Mouse (Mus musculus) CD4-positive naive resting alpha-beta T cell, adult 76 days (primary cell): ENCODE results near the gene Zmat3. TPM values are rescaled to one million over a fixed set of nuclear protein-coding genes. Genes with fewer than 3 reads are reported as not detected.

Source experiments
- total RNA-seq: library from RNA; stranded (reverse); gene quantifications from one replicate; pipeline ENCODE4 v1.2.4, GENCODE M21; 2023

The Zmat3 gene
- total RNA-seq = 8.8 TPM

DNA sequence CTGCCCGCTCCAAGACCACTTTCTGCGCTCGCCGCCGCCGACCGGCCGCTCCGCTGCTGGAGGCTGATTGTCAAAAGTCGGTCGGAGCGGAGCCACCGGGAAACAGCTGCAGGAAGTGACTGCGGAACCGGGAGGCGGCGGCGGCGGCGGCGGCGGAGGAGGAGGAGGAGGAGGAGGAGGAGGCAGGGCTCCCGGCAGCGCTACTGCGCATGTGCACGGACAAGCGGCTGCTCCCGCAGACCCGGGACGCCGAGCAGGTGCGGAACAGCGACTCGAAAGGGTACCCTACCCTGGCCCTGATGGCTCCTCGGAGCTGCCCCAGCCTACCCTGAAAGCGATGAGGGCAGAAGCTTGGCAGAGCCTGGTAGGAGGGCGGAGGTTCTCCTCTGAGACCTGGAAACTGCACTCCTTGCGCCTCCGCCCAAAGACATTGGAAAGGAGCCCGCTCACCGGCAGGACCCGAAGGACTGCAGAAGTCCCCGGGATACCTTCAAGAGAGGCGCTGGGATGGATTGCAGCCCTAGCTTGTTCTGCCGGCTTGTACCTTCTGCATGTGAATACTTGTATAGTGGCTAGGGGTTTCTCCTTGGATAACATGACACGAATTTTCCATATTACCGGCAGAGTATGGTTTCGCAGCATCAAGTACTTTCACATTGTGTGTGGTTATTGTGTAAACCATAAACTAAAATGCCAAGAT, at the start of gene Zmat3:
TSS of gene Zmat3 (minus strand) at position 469 of the 700 bp plus-strand sequence.

DNA sequence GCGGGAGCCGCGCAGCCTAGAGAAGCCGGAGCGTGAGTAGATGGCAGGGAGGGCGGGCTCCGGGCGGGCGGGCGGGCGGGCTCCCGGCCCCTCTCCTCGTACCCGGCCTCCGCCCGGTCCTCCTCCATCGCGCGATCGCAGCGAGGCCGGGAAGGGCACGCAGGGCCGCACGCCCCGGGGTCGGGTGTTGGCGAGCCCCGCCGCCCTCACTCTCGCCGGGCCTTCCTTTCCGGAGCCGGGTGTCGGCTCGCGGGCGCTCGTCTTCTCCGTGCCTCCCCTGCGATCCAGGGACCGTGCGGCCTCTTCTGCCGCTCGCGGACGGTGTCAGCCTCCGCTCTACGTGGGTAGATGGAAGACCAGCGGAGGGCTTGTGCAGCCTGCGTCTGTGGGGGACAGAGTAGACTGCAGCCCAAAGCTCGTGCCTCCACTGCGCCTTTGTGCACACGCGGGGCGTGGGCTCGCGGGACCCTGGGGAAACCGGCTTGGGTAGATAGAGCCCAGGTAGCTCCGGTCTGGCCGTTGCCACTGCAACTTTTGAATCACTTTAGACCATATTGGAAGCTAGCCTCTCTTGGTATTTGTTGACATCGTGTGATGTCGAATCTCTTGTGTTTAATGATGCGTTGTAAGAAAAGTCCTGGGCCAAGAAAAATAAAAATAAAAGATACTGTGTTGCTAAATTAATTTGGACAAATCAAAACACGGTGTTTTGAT, 31.8 kb upstream of the Zmat3 start, which contains the start of gene Pik3ca:
TSS of gene Pik3ca (plus strand) at position 211 of the 714 bp plus-strand sequence.

Other genes starting within 250 kb of the Zmat3 start
- 43.5 TPM for gene Pik3ca, start 31.7 kb upstream of the Zmat3 start, total RNA-seq
- gene Kcnmb3, start 126.2 kb upstream of the Zmat3 start, total RNA-seq = not detected
- 47.4 TPM for gene Zfp639, start 144.2 kb upstream of the Zmat3 start, total RNA-seq
- gene Mfn1, start 163.5 kb upstream of the Zmat3 start, total RNA-seq = 36.6 TPM